Mouse (Mus musculus) CH12.LX (cell line): ENCODE data around the gene Shmt2. TPM values are rescaled to one million over a fixed set of nuclear protein-coding genes. Genes with fewer than 3 reads are reported as not detected.

Source experiments
- DNase-seq: peaks from one replicate; pipeline ENCODE4 v3.0.0-alpha.2; 2013; ENCODE audit errors: extremely low read depth
- H3K27ac ChIP-seq: 2 replicates; pipeline ENCODE4 v1.5.1; 2012; ENCODE audit warnings: low read depth, mild to moderate bottlenecking, control low read depth, moderate library complexity; ENCODE audit not compliant: insufficient read depth
- H3K27me3 ChIP-seq: replicated peaks from 2 replicates; pipeline ENCODE3; 2012; ENCODE audit warnings: inconsistent platforms
- H3K36me3 ChIP-seq, 2 experiments: replicated peaks in 1 of 2; 2 replicates each; pipeline versions ENCODE3 to v1.6.1; 2012; ENCODE audit warnings: inconsistent platforms in 1 of 2, low read length in 1 of 2, mild to moderate bottlenecking in 1 of 2, mixed read lengths in 1 of 2, moderate library complexity in 1 of 2; ENCODE audit not compliant: control insufficient read depth in 1 of 2, insufficient read depth in 1 of 2
- H3K4me1 ChIP-seq, 2 experiments: 2 replicates each; pipeline ENCODE4 v1.6.1; 2012; ENCODE audit warnings: inconsistent platforms in 1 of 2, moderate library complexity in 1 of 2; ENCODE audit not compliant: insufficient read depth in 2 of 2, control insufficient read depth in 1 of 2
- H3K4me2 ChIP-seq: 2 replicates; pipeline ENCODE4 v1.6.1; 2012; ENCODE audit warnings: low read depth, mild to moderate bottlenecking, control low read depth; ENCODE audit not compliant: poor library complexity, insufficient read depth, severe bottlenecking
- H3K4me3 ChIP-seq, 3 experiments: fragments of 150-350 bp in 1 of 3; sonication (generic) in 1 of 3; replicated peaks in 1 of 3; 2 replicates each; pipeline versions ENCODE3 to v1.5.1; 2011 to 2012; ENCODE audit warnings: low read depth in 2 of 3, low read length in 2 of 3, mild to moderate bottlenecking in 2 of 3, moderate library complexity in 2 of 3, control low read depth in 1 of 3, improper control_type of control experiment in 1 of 3, inconsistent platforms in 1 of 3, mixed read lengths in 1 of 3; ENCODE audit not compliant: poor library complexity in 1 of 3
- H3K79me2 ChIP-seq: replicated peaks from 2 replicates; pipeline ENCODE4 v1.6.1; 2012; ENCODE audit warnings: mild to moderate bottlenecking, moderate library complexity; ENCODE audit not compliant: control insufficient read depth, poor library complexity, insufficient read depth, severe bottlenecking; ENCODE audit errors: extremely low read depth
- H3K9ac ChIP-seq: 2 replicates; pipeline ENCODE4 v1.6.1; 2012; ENCODE audit warnings: low read depth, mild to moderate bottlenecking, control low read depth, moderate library complexity; ENCODE audit not compliant: insufficient read depth
- H3K9me3 ChIP-seq: replicated peaks from 2 replicates; pipeline ENCODE3; 2012; ENCODE audit warnings: low read length, inconsistent platforms, mixed read lengths
- CHD2 ChIP-seq: IDR thresholded peaks from 2 replicates; pipeline ENCODE4 v1.6.1; 2011; ENCODE audit warnings: low read length, improper control_type of control experiment
- CTCF ChIP-seq, 2 experiments: IDR thresholded peaks in 1 of 2; conservative IDR thresholded peaks in 1 of 2; 2 replicates each; pipeline ENCODE4 v1.5.1; 2011 to 2012; ENCODE audit warnings: low read depth in 2 of 2, low read length in 2 of 2, improper control_type of control experiment in 1 of 2, inconsistent platforms in 1 of 2, mild to moderate bottlenecking in 1 of 2, moderate library complexity in 1 of 2
- EP300 ChIP-seq: IDR thresholded peaks from 2 replicates; pipeline ENCODE4 v1.6.1; 2011; ENCODE audit warnings: low read length, improper control_type of control experiment
- ETS1 ChIP-seq: conservative IDR thresholded peaks from 2 replicates; pipeline ENCODE4 v1.6.1; 2012; ENCODE audit warnings: low read depth, mild to moderate bottlenecking, inconsistent platforms, low read length, improper control_type of control experiment, moderate library complexity
- GABPA ChIP-seq: IDR thresholded peaks from 2 replicates; pipeline ENCODE4 v1.6.1; 2012; ENCODE audit warnings: low read depth, low read length, improper control_type of control experiment, inconsistent platforms; ENCODE audit not compliant: insufficient replicate concordance
- HCFC1 ChIP-seq: IDR thresholded peaks from 2 replicates; pipeline ENCODE4 v1.6.1; 2012; ENCODE audit warnings: low read depth, mild to moderate bottlenecking, inconsistent platforms, low read length, improper control_type of control experiment
- IRF4 ChIP-seq: IDR thresholded peaks from 2 replicates; pipeline ENCODE4 v1.6.1; 2014; ENCODE audit warnings: low read depth, mild to moderate bottlenecking, inconsistent platforms, low read length, improper control_type of control experiment
- JUN ChIP-seq: IDR thresholded peaks from 2 replicates; pipeline ENCODE4 v1.6.1; 2011; ENCODE audit warnings: low read depth, mild to moderate bottlenecking, low read length, improper control_type of control experiment, moderate library complexity; ENCODE audit not compliant: insufficient read depth
- TBP ChIP-seq: conservative IDR thresholded peaks from 2 replicates; pipeline ENCODE4 v1.6.1; 2011; ENCODE audit warnings: low read depth, low read length, improper control_type of control experiment
- TCF12 ChIP-seq: IDR thresholded peaks from 2 replicates; pipeline ENCODE4 v1.6.1; 2014; ENCODE audit warnings: low read depth, mild to moderate bottlenecking, inconsistent platforms, low read length, improper control_type of control experiment
- UBTF ChIP-seq: IDR thresholded peaks from 2 replicates; pipeline ENCODE4 v1.6.1; 2012; ENCODE audit warnings: low read depth, mild to moderate bottlenecking, inconsistent platforms, low read length, improper control_type of control experiment, moderate library complexity
- USF2 ChIP-seq: conservative IDR thresholded peaks from 2 replicates; pipeline ENCODE4 v1.6.1; 2011; ENCODE audit warnings: low read depth, low read length, improper control_type of control experiment
- ZC3H11A ChIP-seq: IDR thresholded peaks from 2 replicates; pipeline ENCODE4 v1.6.1; 2012; ENCODE audit warnings: low read depth, mild to moderate bottlenecking, inconsistent platforms, low read length, improper control_type of control experiment
- ZMIZ1 ChIP-seq: IDR thresholded peaks from 2 replicates; pipeline ENCODE4 v1.6.1; 2012; ENCODE audit warnings: low read depth, mild to moderate bottlenecking, inconsistent platforms, low read length, improper control_type of control experiment
- dilution Hi-C: fragments of 300-500 bp; cut with MboI; formaldehyde crosslinking; loops from 2 replicates; pipeline ENCODE4 v1.14.3; 2020; ENCODE audit warnings: low sequenced_read_pairs; ENCODE audit not compliant: extremely low pct_unique_long_range_greater_than_20kb, extremely low pct_ligation_motif_present
- in situ Hi-C: fragments of 300-500 bp; cut with MboI; formaldehyde crosslinking; loops from 3 replicates; pipeline ENCODE4 v1.14.3; 2019; ENCODE audit warnings: low sequenced_read_pairs, low pct_ligation_motif_present, low pct_unique_long_range_greater_than_20kb, mixed read lengths
- polyA plus RNA-seq: library from polyadenylated mRNA; unstranded; fragments of >175 nt; gene quantifications from 2 replicates; pipeline ENCODE4 v1.2.1, GENCODE M21; 2012; ENCODE audit warnings: low read depth; ENCODE audit not compliant: insufficient read length
- total RNA-seq, 2 experiments: library from RNA; depleted of rRNA; stranded (reverse); fragments of 300-350 nt in 1 of 2; fragments of >200 nt in 1 of 2; gene quantifications; 2 replicates each; pipeline ENCODE4 v1.2.3; 2012 to 2014

Shmt2 gene
- total and polyA plus RNA-seq, 3 experiments, result 267 to 353 (median 317) TPM

GRCm38 (mm10) chr10:127510895-127511617, 11.2 kb downstream of the Shmt2 start:
- Histone ChIP-seq H3K36me3 (peaks cover 0 to 10% of the 10 kb centered on the region in 2 experiments), H3K27ac (peak overlapping the region; percentile 88), H3K27me3 (peaks cover 17% of the 10 kb centered on the region), H3K4me1 (peaks cover 26 to 56% of the 10 kb centered on the region in 2 experiments), H3K79me2 (no peaks in the 10 kb centered on the region), H3K4me3 (peak overlapping the region in 2 of 3 experiments; percentile 59 to 67), H3K9ac (peak overlapping the region; percentile 86; the same call in 1 of the 2 replicates), H3K9me3 (no peaks in the 10 kb centered on the region), H3K4me2 (peak overlapping the region; percentile 86)
- TF ChIP-seq USF2 (no peak), UBTF (no peak), JUN (no peak), EP300 (no peak), ZC3H11A (no peak), ZMIZ1 (no peak), CHD2 (no peak), TCF12 (no peak), CTCF (conservative IDR thresholded peaks at IDR 0.05 in 1 of 2, IDR thresholded peaks at IDR 0.05 in 1 of 2; ENCODE audit: low read depth in 2 of 2, low read length in 2 of 2) (no peak), GABPA (no peak), IRF4 (no peak), TBP (no peak)
- dilution Hi-C loops (no loop called here), in situ Hi-C loops (no loop called here)
- DNase-seq, result peak; percentile 18

GRCm38 (mm10) chr10:127509837-127510701, 12.2 kb downstream of the Shmt2 start:
- in situ Hi-C loops, result loop anchor here (5.0 kb wide), 1 partner anchor 32 kb away; no protein-coding TSS in a partner anchor
- Histone ChIP-seq H3K36me3 (peaks cover 0 to 5% of the 10 kb centered on the region in 2 experiments), H3K4me1 (peaks cover 26 to 52% of the 10 kb centered on the region in 2 experiments), H3K9me3 (no peaks in the 10 kb centered on the region), H3K27me3 (peaks cover 17% of the 10 kb centered on the region), H3K4me3 (peak overlapping the region in 1 of 3 experiments; percentile 45), H3K79me2 (no peaks in the 10 kb centered on the region), H3K4me2 (peak overlapping the region; percentile 70), H3K9ac (peak overlapping the region; percentile 8; the same call in 1 of the 2 replicates), H3K27ac (no peak overlapping the region)
- dilution Hi-C loops, result no loop called here
- no peak for TF ChIP-seq HCFC1
- no peak for TF ChIP-seq ETS1
- TF ChIP-seq CHD2, result no peak
- TF ChIP-seq GABPA, result no peak
- peak; percentile 15 for DNase-seq
